Mouse (Mus musculus): ENCODE data around the gene Dtx3.

Gene Dtx3

GRCm38 (mm10) chr10:127195328-127196129 lies at the start of gene Dtx3:
Gene Dtx3 (minus strand): TSS chr10:127195728.
- peak; percentile 79 for DNase-seq (ENCODE audit: low read depth, low spot score)

- no peak for DNase-seq (ENCODE audit: low read depth, low spot score)
These were observed 42.8 kb upstream of the Dtx3 start for GRCm38 (mm10) chr10:127238241-127238824.

- no peak for DNase-seq (ENCODE audit: low read depth, low spot score)
These were observed 41.0 kb upstream of the Dtx3 start for GRCm38 (mm10) chr10:127236541-127236940.

GRCm38 (mm10) chr10:127233141-127233540 lies 37.6 kb upstream of the Dtx3 start:
- DNase-seq (ENCODE audit: low read depth, low spot score) = peak; percentile 57

GRCm38 (mm10) chr10:127231741-127232140 lies 36.2 kb upstream of the Dtx3 start:
- peak; percentile 64 for DNase-seq (ENCODE audit: low read depth, low spot score)

- no peak for DNase-seq (ENCODE audit: low read depth, low spot score)
These were observed 35.2 kb upstream of the Dtx3 start for GRCm38 (mm10) chr10:127230693-127231092.

- DNase-seq (ENCODE audit: low read depth, low spot score) = peak; percentile 81
These were observed 33.4 kb upstream of the Dtx3 start for GRCm38 (mm10) chr10:127228897-127229296.

GRCm38 (mm10) chr10:127227163-127227562 lies 31.6 kb upstream of the Dtx3 start:
- DNase-seq (ENCODE audit: low read depth, low spot score) = peak; percentile 65

- DNase-seq (ENCODE audit: low read depth, low spot score) = peak; percentile 53
These were observed 30.9 kb upstream of the Dtx3 start for GRCm38 (mm10) chr10:127226318-127226895.

GRCm38 (mm10) chr10:127225732-127226131 lies 30.2 kb upstream of the Dtx3 start:
- peak; percentile 72 for DNase-seq (ENCODE audit: low read depth, low spot score)

- no peak for DNase-seq (ENCODE audit: low read depth, low spot score)
These were observed 29.7 kb upstream of the Dtx3 start for GRCm38 (mm10) chr10:127225213-127225612.

- no peak for DNase-seq (ENCODE audit: low read depth, low spot score)
These were observed 22.8 kb upstream of the Dtx3 start for GRCm38 (mm10) chr10:127218339-127218738.

GRCm38 (mm10) chr10:127217177-127217576 lies 21.6 kb upstream of the Dtx3 start:
- no peak for DNase-seq (ENCODE audit: low read depth, low spot score)

- peak; percentile 89 for DNase-seq (ENCODE audit: low read depth, low spot score)
These were observed 20.9 kb upstream of the Dtx3 start for GRCm38 (mm10) chr10:127216456-127216855.

- no peak for DNase-seq (ENCODE audit: low read depth, low spot score)
These were observed 18.9 kb upstream of the Dtx3 start for GRCm38 (mm10) chr10:127214422-127214803.

- no peak for DNase-seq (ENCODE audit: low read depth, low spot score)
These were observed 18.3 kb upstream of the Dtx3 start for GRCm38 (mm10) chr10:127213704-127214421.

- peak; percentile 60 for DNase-seq (ENCODE audit: low read depth, low spot score)
These were observed 17.7 kb upstream of the Dtx3 start for GRCm38 (mm10) chr10:127213272-127213671.

GRCm38 (mm10) chr10:127211414-127211854 lies 15.9 kb upstream of the Dtx3 start, which contains the start of gene Pip4k2c:
Gene Pip4k2c (minus strand): TSS chr10:127211585.
- DNase-seq (ENCODE audit: low read depth, low spot score) = peak; percentile 95

- no peak for DNase-seq (ENCODE audit: low read depth, low spot score)
These were observed 15.5 kb upstream of the Dtx3 start for GRCm38 (mm10) chr10:127210961-127211405.

GRCm38 (mm10) chr10:127209928-127210570 lies 14.5 kb upstream of the Dtx3 start:
- DNase-seq (ENCODE audit: low read depth, low spot score) = peak; percentile 83

- DNase-seq (ENCODE audit: low read depth, low spot score) = peak; percentile 89
These were observed 13.4 kb upstream of the Dtx3 start for GRCm38 (mm10) chr10:127208921-127209320.
